Mouse (Mus musculus) stomach, embryonic 15.5 days (tissue): ENCODE results near the gene Muc3. TPM values are rescaled to one million over a fixed set of nuclear protein-coding genes. Genes with fewer than 3 reads are reported as not detected.

ENCODE experiments used
- ATAC-seq: fragments of 200-750 bp; cut with Nextera tagmentation; 2 replicates; pipeline ENCODE4 v1.8.0; 2017; ENCODE audit warnings: low read depth, moderate number of reproducible peaks, moderate TSS enrichment; ENCODE audit not compliant: insufficient read depth, low FRiP score
- H3K27ac ChIP-seq: fragments of 300-500 bp; sonication (generic); 2 replicates; pipeline ENCODE4 v1.5.1; 2015; ENCODE audit warnings: mild to moderate bottlenecking, inconsistent platforms
- H3K27me3 ChIP-seq: fragments of 300-500 bp; sonication (generic); replicated peaks from 2 replicates; pipeline ENCODE4 v1.6.1; 2015; ENCODE audit warnings: inconsistent platforms
- H3K36me3 ChIP-seq: fragments of 300-500 bp; sonication (generic); 2 replicates; pipeline ENCODE4 v1.6.1; 2015; ENCODE audit warnings: inconsistent platforms
- H3K4me1 ChIP-seq: fragments of 300-500 bp; sonication (generic); 2 replicates; pipeline ENCODE4 v1.6.1; 2015; ENCODE audit warnings: inconsistent platforms
- H3K4me2 ChIP-seq: fragments of 300-500 bp; sonication (generic); 2 replicates; pipeline ENCODE4 v1.6.1; 2015; ENCODE audit warnings: mild to moderate bottlenecking, inconsistent platforms
- H3K4me3 ChIP-seq: fragments of 300-500 bp; sonication (generic); replicated peaks from 2 replicates; pipeline ENCODE4 v1.5.1; 2015; ENCODE audit warnings: inconsistent platforms
- H3K9ac ChIP-seq: fragments of 300-500 bp; sonication (generic); 2 replicates; pipeline ENCODE4 v1.6.1; 2015; ENCODE audit warnings: inconsistent platforms
- H3K9me3 ChIP-seq: fragments of 300-500 bp; sonication (generic); 2 replicates; pipeline ENCODE4 v1.6.1; 2016; ENCODE audit warnings: inconsistent platforms
- WGBS: fragments of 180-500 bp; shearing (Covaris S2); methylation state at CpG from one replicate; pipeline ENCODE4 v1.1.7; 2015; 5-methylcytosine and 5-hydroxymethylcytosine counted together
- polyA plus RNA-seq: library from polyadenylated mRNA; unstranded; fragments of >200 nt; fragmentation: Nextera tagmentation; extraction: Ambion mirVana; gene quantifications from 2 replicates; pipeline ENCODE4 v1.2.1, GENCODE M21; 2015

The Muc3 gene
- polyA plus RNA-seq, 1 experiment from 2014 or later, result 1.9 TPM

- Histone ChIP-seq H3K9ac (no peak overlapping the region), H3K27ac (no peak overlapping the region), H3K4me2 (no peak overlapping the region), H3K36me3 (no peaks in the 10 kb centered on the region), H3K9me3 (no peaks in the 10 kb centered on the region), H3K4me3 (no peak overlapping the region), H3K4me1 (no peaks in the 10 kb centered on the region), H3K27me3 (no peaks in the 10 kb centered on the region)
- WGBS, result 65% methylated on average over 9 of the region's 9 CpGs
- no peak for ATAC-seq
Measured at GRCm38 (mm10) chr5:137166012-137166411, 16.9 kb upstream of the Muc3 start.

- no peak overlapping the region for H3K4me3 ChIP-seq
- H3K27me3 ChIP-seq, result no peaks in the 10 kb centered on the region
- H3K9ac ChIP-seq, result no peak overlapping the region
- whole genome bisulfite sequencing, result 75% methylated on average over 4 of the region's 4 CpGs
- H3K9me3 ChIP-seq, result no peaks in the 10 kb centered on the region
- H3K27ac ChIP-seq, result no peak overlapping the region
- H3K4me1 ChIP-seq, result no peaks in the 10 kb centered on the region
- no peaks in the 10 kb centered on the region for H3K36me3 ChIP-seq
- ATAC-seq, result no peak
- H3K4me2 ChIP-seq, result no peak overlapping the region
Measured at GRCm38 (mm10) chr5:137161853-137162252, 12.7 kb upstream of the Muc3 start.

DNA sequence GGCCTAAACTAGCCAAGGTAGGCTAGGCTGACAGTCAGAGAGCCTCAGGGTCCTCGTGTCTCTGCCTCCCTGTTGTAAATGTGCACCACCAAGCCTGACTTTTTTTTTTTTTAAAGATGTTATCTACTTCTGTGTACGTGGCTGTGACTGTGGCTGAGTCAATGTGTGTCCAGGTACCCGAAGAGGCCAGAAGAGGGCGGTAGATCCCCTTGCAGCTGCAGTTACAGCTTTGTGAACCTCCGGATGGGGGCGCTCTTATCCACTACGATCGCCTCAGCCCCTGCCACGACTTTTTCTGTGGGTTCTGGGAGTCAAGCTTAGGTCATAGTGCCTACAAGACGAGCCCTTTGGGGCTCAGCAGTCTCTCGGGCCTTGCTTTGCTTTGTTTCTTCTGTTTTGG is 10.3 kb upstream of the Muc3 start:
- no peak for ATAC-seq
- H3K27me3 ChIP-seq, result no peaks in the 10 kb centered on the region
- WGBS, result 33% methylated on average over 11 of the region's 11 CpGs

GRCm38 (mm10) chr5:137153289-137153688 is 4.2 kb upstream of the Muc3 start:
- H3K27me3 ChIP-seq, result no peaks in the 10 kb centered on the region
- H3K4me2 ChIP-seq, result no peak overlapping the region
- H3K36me3 ChIP-seq, result no peaks in the 10 kb centered on the region
- no peaks in the 10 kb centered on the region for H3K4me1 ChIP-seq
- H3K9ac ChIP-seq, result no peak overlapping the region
- ATAC-seq, result no peak
- WGBS, result 88% methylated on average over 5 of the region's 5 CpGs
- H3K9me3 ChIP-seq, result no peaks in the 10 kb centered on the region
- no peak overlapping the region for H3K4me3 ChIP-seq
- no peak overlapping the region for H3K27ac ChIP-seq

More for the DNA sequence above, 10.3 kb upstream of the Muc3 start:
- H3K36me3 ChIP-seq, result no peaks in the 10 kb centered on the region
- no peaks in the 10 kb centered on the region for H3K4me1 ChIP-seq
- H3K4me3 ChIP-seq, result no peak overlapping the region
- no peak overlapping the region for H3K4me2 ChIP-seq
- no peaks in the 10 kb centered on the region for H3K9me3 ChIP-seq
- no peak overlapping the region for H3K9ac ChIP-seq
- no peak overlapping the region for H3K27ac ChIP-seq

DNA sequence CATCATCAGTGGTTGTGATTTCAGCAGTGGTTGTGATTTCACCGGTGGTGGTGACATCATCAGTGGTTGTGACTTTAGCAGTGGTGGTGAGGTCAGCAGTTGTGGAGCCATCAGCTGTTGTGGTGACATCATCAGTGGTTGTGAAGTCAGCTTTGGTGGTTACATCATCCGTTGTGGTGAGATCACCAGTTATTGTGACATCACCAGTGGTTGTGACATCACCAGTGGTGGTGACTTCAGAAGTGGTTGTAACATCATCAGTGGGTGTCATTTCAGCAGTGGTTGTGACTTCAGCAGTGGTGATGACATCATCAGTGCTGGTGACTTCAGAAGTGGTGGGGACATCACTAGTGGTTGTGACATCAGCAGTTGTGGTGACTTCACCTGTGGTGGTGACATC is 3.5 kb upstream of the Muc3 start:
- Histone ChIP-seq H3K4me2 (no peak overlapping the region), H3K27me3 (no peaks in the 10 kb centered on the region), H3K4me3 (no peak overlapping the region), H3K4me1 (no peaks in the 10 kb centered on the region), H3K36me3 (no peaks in the 10 kb centered on the region), H3K9me3 (no peaks in the 10 kb centered on the region), H3K27ac (no peak overlapping the region), H3K9ac (no peak overlapping the region)
- WGBS, result 54% methylated on average over 2 of the region's 2 CpGs
- ATAC-seq, result peak; percentile 60

DNA sequence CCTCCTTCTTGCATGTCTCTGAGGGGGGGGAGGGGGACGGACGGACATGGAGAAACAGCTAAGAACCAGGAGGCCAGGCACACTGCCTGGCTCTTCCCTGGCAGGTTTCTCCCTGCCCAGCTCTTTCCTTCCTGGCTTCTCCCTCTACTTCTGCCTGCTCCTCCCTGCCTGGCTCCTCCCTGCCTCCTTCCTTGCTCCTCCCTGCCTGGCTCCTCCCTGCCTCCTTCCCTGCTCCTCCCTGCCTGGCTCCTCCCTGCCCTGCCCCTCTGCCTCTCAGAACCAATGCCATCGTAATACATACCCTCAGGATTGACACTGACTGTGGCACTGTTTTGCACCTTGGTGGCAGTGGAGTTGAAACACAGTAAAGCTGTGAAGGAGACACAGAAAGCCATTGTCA is 8.3 kb downstream of the Muc3 start:
- H3K9ac ChIP-seq, result no peak overlapping the region
- no peaks in the 10 kb centered on the region for H3K9me3 ChIP-seq
- no peak overlapping the region for H3K27ac ChIP-seq
- H3K27me3 ChIP-seq, result no peaks in the 10 kb centered on the region
- no peaks in the 10 kb centered on the region for H3K36me3 ChIP-seq
- no peak overlapping the region for H3K4me2 ChIP-seq
- no peaks in the 10 kb centered on the region for H3K4me1 ChIP-seq
- ATAC-seq, result no peak
- WGBS, result 27% methylated on average over 3 of the region's 3 CpGs
- no peak overlapping the region for H3K4me3 ChIP-seq

DNA sequence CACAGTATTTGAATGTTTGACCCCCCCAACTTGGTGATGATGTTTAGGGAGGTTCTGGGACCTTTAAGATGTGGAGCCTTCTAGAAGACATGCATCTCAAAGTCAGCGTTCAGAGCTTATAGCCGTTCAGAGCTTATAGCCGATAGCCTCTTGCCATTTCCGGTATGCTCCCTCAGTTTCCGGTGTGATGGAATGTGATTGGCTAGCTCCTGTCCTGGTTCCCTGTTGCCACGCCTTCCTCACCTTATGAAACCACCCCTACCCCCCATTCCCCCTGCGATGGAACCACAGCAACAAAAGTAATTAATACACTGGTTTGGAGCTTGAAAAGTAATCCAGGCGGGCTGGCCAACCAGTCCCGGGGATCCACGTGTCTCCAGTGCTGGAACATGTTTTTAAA is 10.1 kb downstream of the Muc3 start:
- H3K4me3 ChIP-seq, result no peak overlapping the region
- no peak for ATAC-seq
- 85% methylated on average over 10 of the region's 10 CpGs for WGBS

DNA sequence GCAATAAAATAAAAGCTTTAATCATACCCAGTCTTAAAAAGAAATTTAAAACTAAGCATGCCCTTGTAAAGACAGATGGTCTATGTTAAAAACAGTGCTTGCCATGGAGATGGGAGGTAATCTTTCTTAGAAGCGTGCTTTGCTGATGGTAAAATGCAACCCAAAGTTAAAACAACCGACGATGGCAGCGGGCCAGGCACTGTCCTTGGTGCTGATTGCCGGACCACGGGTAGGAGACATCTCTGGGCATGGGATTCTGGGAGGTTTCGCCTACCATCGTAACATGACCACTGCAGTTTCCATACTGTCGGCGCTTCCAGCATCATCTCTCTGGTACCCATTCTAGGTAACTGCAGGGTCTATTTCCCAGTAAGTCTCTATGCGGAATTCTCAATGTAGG is 14.2 kb downstream of the Muc3 start:
- Histone ChIP-seq H3K4me3 (no peak overlapping the region), H3K9ac (no peak overlapping the region), H3K27me3 (no peaks in the 10 kb centered on the region; the same call in 1 of the 2 replicates), H3K9me3 (no peaks in the 10 kb centered on the region), H3K4me2 (no peak overlapping the region), H3K4me1 (no peaks in the 10 kb centered on the region), H3K27ac (no peak overlapping the region), H3K36me3 (no peaks in the 10 kb centered on the region)
- WGBS, result 32% methylated on average over 11 of the region's 11 CpGs
- ATAC-seq, result no peak

More for the DNA sequence above, 10.1 kb downstream of the Muc3 start:
- H3K27ac ChIP-seq, result no peak overlapping the region
- no peaks in the 10 kb centered on the region for H3K4me1 ChIP-seq
- no peaks in the 10 kb centered on the region for H3K9me3 ChIP-seq
- no peak overlapping the region for H3K9ac ChIP-seq
- no peak overlapping the region for H3K4me2 ChIP-seq
- H3K27me3 ChIP-seq, result no peaks in the 10 kb centered on the region; the same call in 1 of the 2 replicates
- H3K36me3 ChIP-seq, result no peaks in the 10 kb centered on the region

GRCm38 (mm10) chr5:137131490-137131889 is 17.6 kb downstream of the Muc3 start:
- Histone ChIP-seq H3K27ac (no peak overlapping the region), H3K4me2 (no peak overlapping the region), H3K36me3 (no peaks in the 10 kb centered on the region), H3K4me1 (no peaks in the 10 kb centered on the region), H3K4me3 (no peak overlapping the region), H3K9me3 (no peaks in the 10 kb centered on the region), H3K27me3 (no peaks in the 10 kb centered on the region; the same call in 1 of the 2 replicates), H3K9ac (no peak overlapping the region)
- 3% methylated on average over 3 of the region's 3 CpGs for WGBS
- peak; percentile 63 for ATAC-seq

DNA sequence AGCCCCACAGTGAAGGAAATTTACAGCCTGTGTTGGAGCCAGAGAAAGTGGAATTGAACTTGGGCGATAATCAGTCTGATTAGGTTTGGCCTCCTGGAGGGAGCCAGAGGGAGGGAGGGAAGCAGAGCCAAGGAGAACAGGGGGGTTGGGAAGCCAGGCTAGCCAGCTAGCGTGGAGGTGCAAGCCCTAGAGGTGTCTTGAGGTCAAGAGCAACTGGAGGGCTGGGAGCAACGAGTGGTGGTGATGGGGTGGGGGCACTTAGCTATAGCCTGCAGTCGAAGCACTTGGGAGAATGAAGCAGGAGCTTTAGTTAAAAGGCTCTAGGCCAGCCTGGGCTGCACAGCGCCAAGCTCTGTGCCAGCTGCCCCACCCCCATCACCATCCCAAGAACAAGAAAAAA is 19.8 kb downstream of the Muc3 start:
- no peaks in the 10 kb centered on the region for H3K36me3 ChIP-seq
- 23% methylated on average over 5 of the region's 5 CpGs for WGBS
- H3K9ac ChIP-seq, result no peak overlapping the region
- H3K4me1 ChIP-seq, result no peaks in the 10 kb centered on the region
- no peak for ATAC-seq
- no peaks in the 10 kb centered on the region for H3K9me3 ChIP-seq
- no peak overlapping the region for H3K4me2 ChIP-seq
- no peak overlapping the region for H3K4me3 ChIP-seq
- H3K27ac ChIP-seq, result no peak overlapping the region
- no peaks in the 10 kb centered on the region for H3K27me3 ChIP-seq

GRCm38 (mm10) chr5:137123516-137123915 is 25.6 kb downstream of the Muc3 start:
- H3K27me3 ChIP-seq, result no peaks in the 10 kb centered on the region
- no peak overlapping the region for H3K4me2 ChIP-seq
- whole genome bisulfite sequencing, result 80% methylated on average over 4 of the region's 4 CpGs
- H3K27ac ChIP-seq, result no peak overlapping the region
- ATAC-seq, result no peak
- H3K4me3 ChIP-seq, result no peak overlapping the region
- no peak overlapping the region for H3K9ac ChIP-seq
- H3K9me3 ChIP-seq, result no peaks in the 10 kb centered on the region
- peaks cover 6% of the 10 kb centered on the region; the same call in 1 of the 2 replicates for H3K4me1 ChIP-seq
- no peaks in the 10 kb centered on the region for H3K36me3 ChIP-seq

DNA sequence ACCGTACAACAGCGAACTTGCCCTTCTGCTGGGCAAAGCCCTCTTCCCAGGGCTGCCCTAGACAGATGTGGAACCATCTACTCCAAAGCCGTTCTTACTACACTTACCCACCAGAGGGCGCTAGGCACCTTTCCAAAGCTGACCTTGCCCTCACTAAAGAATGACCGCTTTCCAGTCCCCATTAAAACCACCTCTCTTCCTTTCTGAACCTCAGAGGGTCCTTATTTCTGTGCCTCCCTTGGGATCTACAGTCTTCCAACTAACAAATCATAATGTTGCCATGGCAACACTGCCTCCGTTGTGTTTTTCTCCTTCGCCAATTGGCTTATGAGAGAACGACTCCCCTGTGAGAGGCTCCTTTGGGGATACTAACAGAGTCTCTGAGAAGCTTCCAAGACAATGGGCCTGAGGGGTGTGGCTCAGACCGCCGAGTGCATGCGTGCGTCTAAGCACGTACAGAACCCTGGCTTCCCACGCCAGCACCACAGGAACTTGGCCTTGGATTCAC is 26.4 kb downstream of the Muc3 start:
- 8% methylated on average over 14 of the region's 14 CpGs for WGBS
- Histone ChIP-seq H3K9me3 (no peaks in the 10 kb centered on the region), H3K27me3 (no peaks in the 10 kb centered on the region), H3K9ac (no peak overlapping the region), H3K4me3 (no peak overlapping the region), H3K4me1 (peaks cover 6% of the 10 kb centered on the region; the same call in 1 of the 2 replicates), H3K27ac (no peak overlapping the region), H3K4me2 (0 out of 2 replicates have a peak overlapping the region, but pooled peaks have one; percentile 13), H3K36me3 (no peaks in the 10 kb centered on the region)
- ATAC-seq, result peak; percentile 40

DNA sequence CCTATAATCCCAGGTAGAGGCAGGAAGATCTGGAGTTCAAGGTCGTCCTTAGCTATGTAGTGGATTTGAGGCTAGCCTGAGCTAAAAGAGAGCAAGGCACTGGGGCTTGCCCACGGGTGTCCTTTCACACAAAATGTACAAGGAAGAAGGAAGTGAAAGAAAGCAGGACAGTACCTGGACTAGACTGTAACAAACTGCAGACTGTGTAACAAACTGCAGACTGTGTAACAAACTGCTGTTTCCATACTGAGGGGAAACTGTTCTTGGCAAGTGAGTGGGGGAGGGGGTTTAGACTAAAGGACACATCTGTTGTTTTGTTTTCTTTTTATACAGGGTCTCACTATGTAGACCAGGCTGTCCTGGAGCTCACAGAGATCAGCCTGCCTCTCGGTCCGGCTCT is 27.8 kb downstream of the Muc3 start:
- 71% methylated on average over 4 of the region's 4 CpGs for WGBS
- peaks cover 11% of the 10 kb centered on the region; the same call in 1 of the 2 replicates for H3K4me1 ChIP-seq
- no peak overlapping the region for H3K9ac ChIP-seq
- no peaks in the 10 kb centered on the region for H3K27me3 ChIP-seq
- H3K36me3 ChIP-seq, result no peaks in the 10 kb centered on the region
- no peak overlapping the region for H3K27ac ChIP-seq
- no peak overlapping the region for H3K4me2 ChIP-seq
- ATAC-seq, result no peak
- H3K9me3 ChIP-seq, result no peaks in the 10 kb centered on the region
- no peak overlapping the region for H3K4me3 ChIP-seq
